Mouse (Mus musculus): ENCODE data around the gene Cdk17.

- no peak for TF ChIP-seq POLR2A (IDR thresholded peaks at IDR 0.05; ENCODE audit: low read depth, low read length)
- no peak for TF ChIP-seq CTCF (IDR thresholded peaks at IDR 0.05; ENCODE audit: extremely low read depth, insufficient read length, insufficient replicate concordance, low read depth, low read length)
Observed at GRCm38 (mm10) chr10:93265833-93266232, 105.2 kb downstream of the Cdk17 start.

Data from small intestine, adult 2 months (tissue).